Mouse (Mus musculus) hindbrain, embryonic 12.5 days (tissue): Measurements from ENCODE around the gene Klrb1b. TPM values are rescaled to one million over a fixed set of nuclear protein-coding genes. Genes with fewer than 3 reads are reported as not detected.

Experiments used
- ATAC-seq: fragments of 200-750 bp; cut with Nextera tagmentation; 2 replicates; pipeline ENCODE4 v1.8.0; 2017; ENCODE audit warnings: moderate TSS enrichment; ENCODE audit not compliant: low FRiP score
- H3K27ac ChIP-seq: fragments of 300-500 bp; sonication (generic); 2 replicates; pipeline ENCODE4 v1.5.1; 2016; ENCODE audit warnings: mild to moderate bottlenecking
- H3K27me3 ChIP-seq: fragments of 300-500 bp; sonication (generic); 2 replicates; pipeline ENCODE4 v1.6.1; 2016; ENCODE audit warnings: mild to moderate bottlenecking
- H3K36me3 ChIP-seq: fragments of 300-500 bp; sonication (generic); 2 replicates; pipeline ENCODE4 v1.6.1; 2016; ENCODE audit warnings: mild to moderate bottlenecking
- H3K4me1 ChIP-seq: fragments of 300-500 bp; sonication (generic); 2 replicates; pipeline ENCODE4 v1.6.1; 2016
- H3K4me2 ChIP-seq: fragments of 300-500 bp; sonication (generic); replicated peaks from 2 replicates; pipeline ENCODE4 v1.6.1; 2016; ENCODE audit warnings: mild to moderate bottlenecking
- H3K4me3 ChIP-seq: fragments of 300-500 bp; sonication (generic); 2 replicates; pipeline ENCODE4 v1.5.1; 2016; ENCODE audit warnings: mild to moderate bottlenecking
- H3K9ac ChIP-seq: fragments of 300-500 bp; sonication (generic); 2 replicates; pipeline ENCODE4 v1.6.1; 2016; ENCODE audit warnings: mild to moderate bottlenecking, moderate library complexity
- H3K9me3 ChIP-seq: fragments of 300-500 bp; sonication (generic); replicated peaks from 2 replicates; pipeline ENCODE4 v1.6.1; 2016; ENCODE audit warnings: mild to moderate bottlenecking
- WGBS: fragments of 180-500 bp; shearing (Covaris S2); methylation state at CpG from one replicate; pipeline ENCODE4 v1.1.7; 2016; 5-methylcytosine and 5-hydroxymethylcytosine counted together
- polyA plus RNA-seq: library from polyadenylated mRNA; unstranded; fragments of >200 nt; fragmentation: Nextera tagmentation; extraction: Ambion mirVana; gene quantifications from 2 replicates; pipeline ENCODE4 v1.2.1, GENCODE M21; 2016

Klrb1b gene
- polyA plus RNA-seq, 1 experiment from 2014 or later = not detected

DNA sequence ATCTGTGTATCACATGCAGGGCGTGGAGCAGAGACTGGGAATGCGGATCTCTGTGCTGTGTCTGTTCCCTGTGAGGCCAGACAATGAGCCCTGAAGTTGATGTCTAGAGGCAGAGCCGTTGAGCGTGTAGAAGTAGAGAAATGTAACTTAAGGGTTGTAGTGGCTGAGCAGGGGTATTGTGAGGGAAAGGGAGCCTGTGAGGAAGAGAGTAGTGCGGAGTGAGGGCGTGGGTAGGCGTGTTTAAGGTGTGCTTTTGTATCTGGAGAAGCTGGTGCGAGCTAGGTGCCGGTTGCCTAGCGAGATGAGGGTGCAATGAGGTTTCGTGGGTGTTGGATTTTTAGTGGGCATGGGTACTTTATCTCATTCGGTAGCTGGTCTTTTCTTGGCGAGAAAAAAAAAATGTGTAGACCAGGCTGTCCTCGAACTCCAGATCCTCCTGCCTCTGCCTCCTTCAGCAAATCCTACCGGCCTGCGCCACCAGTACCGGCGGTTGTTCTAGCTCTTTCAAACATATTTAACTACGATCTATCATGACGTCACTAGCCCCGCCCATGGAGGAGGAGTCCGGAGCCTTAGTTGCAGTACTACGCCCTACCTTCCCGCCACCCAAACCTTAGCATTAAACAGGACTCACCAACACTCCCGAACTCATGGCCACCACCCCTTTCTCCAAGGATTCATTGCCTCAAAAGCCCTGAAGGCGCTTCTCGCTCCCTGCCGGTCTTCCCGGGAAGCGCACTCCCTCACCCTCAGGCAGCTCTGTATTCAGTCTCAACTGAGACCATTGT is 62.2 kb downstream of the Klrb1b start:
- 2% methylated on average over 30 of the region's 30 CpGs for WGBS
- H3K27ac ChIP-seq = peak overlapping the region; percentile 88
- ATAC-seq = peak; percentile 90
- H3K36me3 ChIP-seq = no peaks in the 10 kb centered on the region
- peak overlapping the region; percentile 49 for H3K4me3 ChIP-seq
- H3K4me1 ChIP-seq = 0 out of 2 replicates have a peak, but pooled peaks cover 3% of the 10 kb centered on the region
- H3K27me3 ChIP-seq = no peaks in the 10 kb centered on the region
- H3K9me3 ChIP-seq = no peaks in the 10 kb centered on the region
- H3K4me2 ChIP-seq = peak overlapping the region; percentile 59
- H3K9ac ChIP-seq = peak overlapping the region; percentile 66

Other genes with a start within 250 kb of the Klrb1b start
- gene A2ml1, start 244.7 kb downstream of the Klrb1b start, polyA plus RNA-seq = not detected in 2 replicates
- gene Klrb1a, start 202.8 kb downstream of the Klrb1b start, polyA plus RNA-seq = not detected in 2 replicates
- not detected in 2 replicates for gene Clec2h, start 163.9 kb downstream of the Klrb1b start, polyA plus RNA-seq
- gene Klrb1, start 103.3 kb downstream of the Klrb1b start, polyA plus RNA-seq = not detected in 2 replicates
- not detected in 2 replicates for gene Klrb1c, start 37.1 kb downstream of the Klrb1b start, polyA plus RNA-seq
- not detected in 2 replicates for gene Gm44511, start within 50 bp of the Klrb1b start, polyA plus RNA-seq
- not detected in 2 replicates for gene Clec2i, start 61.3 kb upstream of the Klrb1b start, polyA plus RNA-seq
- gene BC035044, start 64.8 kb upstream of the Klrb1b start, polyA plus RNA-seq = 0.35 and 0.57 TPM in 2 replicates
- gene Clec2g, start 108.0 kb upstream of the Klrb1b start, polyA plus RNA-seq = not detected in 2 replicates
- gene Klrb1f, start 219.6 kb upstream of the Klrb1b start, polyA plus RNA-seq = 0.18 and 0.45 TPM in 2 replicates